Mouse (Mus musculus): ENCODE data around the gene Met. TPM values are rescaled to one million over a fixed set of nuclear protein-coding genes. Genes with fewer than 3 reads are reported as not detected.

The Met gene
- polyA plus RNA-seq (2015; fragmentation: Nextera tagmentation; extraction: Ambion mirVana) = 9.3 and 9.5 TPM in 2 replicates

DNA sequence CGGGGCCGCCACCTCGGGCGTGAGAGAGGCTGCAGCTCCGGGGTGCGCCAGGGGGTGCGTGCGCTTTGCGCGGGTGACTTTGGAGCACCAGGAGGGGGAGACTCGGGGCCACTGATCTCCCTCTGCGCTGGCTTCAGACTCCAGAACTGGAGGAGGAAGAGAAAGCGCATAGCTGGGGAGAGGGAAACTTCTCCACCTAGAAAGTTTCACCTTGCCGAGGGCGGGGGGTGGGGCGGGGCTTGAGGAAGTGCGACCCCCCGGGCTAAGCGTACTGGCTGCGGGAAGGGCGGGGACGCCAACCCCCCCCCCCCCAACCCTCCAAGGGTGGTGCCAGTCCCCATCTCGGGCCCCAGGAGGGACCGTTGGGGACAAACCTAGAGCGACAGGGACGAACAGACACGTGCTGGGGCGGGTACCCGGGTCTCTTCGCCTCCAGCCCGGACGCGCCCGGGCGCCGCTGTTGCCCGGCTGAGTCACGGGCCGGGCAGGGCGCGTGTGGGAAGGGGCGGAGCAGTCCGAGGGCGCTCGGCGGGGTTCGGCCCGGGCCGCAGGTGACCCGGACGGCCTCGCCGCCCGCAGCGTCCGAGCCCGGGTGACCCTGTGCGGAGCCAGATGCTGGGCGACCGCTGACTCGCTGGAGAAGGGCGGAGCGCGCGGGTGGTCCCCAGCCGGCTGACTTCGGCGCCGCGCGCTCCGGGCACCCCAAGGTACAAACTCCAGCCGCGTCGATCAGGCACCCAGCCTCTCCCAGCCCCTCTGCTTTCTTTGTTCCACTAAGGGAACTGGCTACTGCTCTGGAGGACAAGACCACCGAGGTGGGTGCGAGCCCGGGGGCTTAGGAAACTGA, at the start of gene Met:
TSS of gene Met (plus strand) at position 367 of the 847 bp plus-strand sequence.
- Histone ChIP-seq H3K4me2 (replicated peaks; ENCODE audit: low read depth, low read length) (peak within 1 kb of the TSS; percentile 96), H3K27ac (ENCODE audit: low read length) (peak within 1 kb of the TSS; percentile 71), H3K9me3 (ENCODE audit: low read length) (no peaks in the 10 kb centered on the region), H3K4me3 (ENCODE audit: low read depth, low read length) (peak within 1 kb of the TSS; percentile 65), H3K9ac (replicated peaks; ENCODE audit: low read depth) (peak within 1 kb of the TSS; percentile 29; the same call in 1 of the 2 replicates), H3K36me3 (ENCODE audit: insufficient read depth, low read length) (no peaks in the 10 kb centered on the region), H3K27me3 (replicated peaks; ENCODE audit: insufficient read depth, low read length) (no peaks in the 10 kb centered on the region), H3K4me1 (ENCODE audit: insufficient read depth, low read depth, low read length) (no peaks in the 10 kb centered on the region)
- WGBS = under 1% methylated on average over 62 of the region's 78 CpGs
- no peak for TF ChIP-seq EP300 (IDR thresholded peaks at IDR 0.05)
- TF ChIP-seq CTCF (IDR thresholded peaks at IDR 0.05) = peak; percentile 69
- DNase-seq (ENCODE audit: low spot score) = peak; percentile 86
- ATAC-seq = peak; percentile 95

DNA sequence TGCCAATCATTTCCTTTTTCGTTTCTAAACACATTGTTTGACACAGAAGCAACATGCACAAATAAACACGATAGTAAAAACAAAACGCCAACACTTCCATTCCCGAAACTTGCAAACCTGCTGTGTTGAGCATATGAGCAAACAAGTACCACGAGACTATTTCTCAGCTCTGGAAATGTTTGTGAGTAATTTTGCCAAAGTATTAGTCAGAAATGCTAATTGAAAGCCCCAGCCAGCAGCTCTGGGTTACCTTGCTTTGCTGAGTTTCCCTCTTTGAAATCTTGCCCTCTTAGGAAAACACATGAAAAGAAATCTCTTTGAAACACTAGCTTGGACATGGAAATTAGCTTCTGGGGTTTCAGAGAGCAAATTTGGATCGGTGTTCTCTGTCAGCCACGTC, 45.4 kb upstream of the Met start:
- Histone ChIP-seq H3K4me3 (ENCODE audit: low read depth, low read length) (no peak overlapping the region), H3K4me1 (ENCODE audit: insufficient read depth, low read depth, low read length) (no peaks in the 10 kb centered on the region), H3K9me3 (ENCODE audit: low read length) (no peaks in the 10 kb centered on the region), H3K27ac (ENCODE audit: low read length) (no peak overlapping the region), H3K9ac (replicated peaks; ENCODE audit: low read depth) (no peak overlapping the region), H3K4me2 (replicated peaks; ENCODE audit: low read depth, low read length) (no peak overlapping the region), H3K36me3 (ENCODE audit: insufficient read depth, low read length) (no peaks in the 10 kb centered on the region), H3K27me3 (replicated peaks; ENCODE audit: insufficient read depth, low read length) (no peaks in the 10 kb centered on the region)
- 57% methylated on average over 7 of the region's 7 CpGs for WGBS
- no peak for TF ChIP-seq CTCF (IDR thresholded peaks at IDR 0.05)
- no peak for TF ChIP-seq EP300 (IDR thresholded peaks at IDR 0.05)
- ATAC-seq (no peak), DNase-seq (ENCODE audit: low spot score) (no peak)

DNA sequence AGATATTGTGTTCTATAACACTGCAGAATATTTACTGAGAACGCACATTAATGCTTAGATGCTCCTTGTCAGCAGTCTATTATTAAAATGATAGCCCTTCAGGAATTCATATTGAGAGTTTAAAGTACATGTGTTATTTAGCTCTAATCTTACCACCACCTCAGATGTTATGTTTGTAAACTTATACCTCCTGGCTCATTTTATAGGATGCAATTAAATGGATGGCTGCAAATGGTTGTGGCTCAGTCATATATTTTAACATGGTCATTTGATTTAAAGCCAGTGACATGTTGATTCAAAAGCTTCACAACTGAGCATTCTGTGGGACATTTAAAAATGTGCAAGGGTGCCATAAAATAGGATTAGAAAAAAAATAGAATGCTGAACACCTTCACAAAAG, 41.2 kb upstream of the Met start:
- Histone ChIP-seq H3K27me3 (replicated peaks; ENCODE audit: insufficient read depth, low read length) (no peaks in the 10 kb centered on the region), H3K27ac (ENCODE audit: low read length) (no peak overlapping the region), H3K36me3 (ENCODE audit: insufficient read depth, low read length) (no peaks in the 10 kb centered on the region), H3K4me1 (ENCODE audit: insufficient read depth, low read depth, low read length) (no peaks in the 10 kb centered on the region), H3K4me2 (replicated peaks; ENCODE audit: low read depth, low read length) (no peak overlapping the region), H3K4me3 (ENCODE audit: low read depth, low read length) (no peak overlapping the region), H3K9ac (replicated peaks; ENCODE audit: low read depth) (no peak overlapping the region), H3K9me3 (ENCODE audit: low read length) (no peaks in the 10 kb centered on the region)
- DNase-seq (ENCODE audit: low spot score) = no peak
- no peak for ATAC-seq
- TF ChIP-seq CTCF (IDR thresholded peaks at IDR 0.05) (no peak), EP300 (IDR thresholded peaks at IDR 0.05) (no peak)
- WGBS = 98% methylated on average over 1 of the region's 1 CpGs

DNA sequence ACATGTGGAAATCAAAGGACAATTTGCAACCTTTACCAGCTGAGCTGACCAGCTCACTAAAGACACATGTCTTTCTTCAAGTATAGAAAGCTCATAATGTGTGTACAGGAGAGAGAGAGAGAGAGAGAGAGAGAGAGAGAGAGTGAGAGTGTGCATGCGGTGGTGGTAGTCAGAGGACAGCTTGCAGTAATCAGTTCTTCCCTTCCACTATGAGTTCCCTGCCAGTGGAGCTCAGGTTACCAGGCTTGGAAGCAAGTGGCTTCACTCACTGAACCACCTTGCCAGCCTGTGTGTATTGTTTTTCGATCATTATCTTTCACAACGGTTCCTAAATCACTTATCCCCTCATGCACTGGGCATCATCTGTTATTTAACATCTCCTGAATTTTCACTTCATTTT, 34.6 kb upstream of the Met start:
- no peak for DNase-seq (ENCODE audit: low spot score)
- no peak for TF ChIP-seq EP300 (IDR thresholded peaks at IDR 0.05)
- TF ChIP-seq CTCF (IDR thresholded peaks at IDR 0.05) = no peak
- Histone ChIP-seq H3K27me3 (replicated peaks; ENCODE audit: insufficient read depth, low read length) (no peaks in the 10 kb centered on the region), H3K4me1 (ENCODE audit: insufficient read depth, low read depth, low read length) (no peaks in the 10 kb centered on the region), H3K36me3 (ENCODE audit: insufficient read depth, low read length) (no peaks in the 10 kb centered on the region), H3K27ac (ENCODE audit: low read length) (no peak overlapping the region), H3K4me3 (ENCODE audit: low read depth, low read length) (no peak overlapping the region), H3K9me3 (ENCODE audit: low read length) (no peaks in the 10 kb centered on the region), H3K4me2 (replicated peaks; ENCODE audit: low read depth, low read length) (no peak overlapping the region), H3K9ac (replicated peaks; ENCODE audit: low read depth) (no peak overlapping the region)
- ATAC-seq = no peak
- 45% methylated on average over 2 of the region's 3 CpGs for WGBS

DNA sequence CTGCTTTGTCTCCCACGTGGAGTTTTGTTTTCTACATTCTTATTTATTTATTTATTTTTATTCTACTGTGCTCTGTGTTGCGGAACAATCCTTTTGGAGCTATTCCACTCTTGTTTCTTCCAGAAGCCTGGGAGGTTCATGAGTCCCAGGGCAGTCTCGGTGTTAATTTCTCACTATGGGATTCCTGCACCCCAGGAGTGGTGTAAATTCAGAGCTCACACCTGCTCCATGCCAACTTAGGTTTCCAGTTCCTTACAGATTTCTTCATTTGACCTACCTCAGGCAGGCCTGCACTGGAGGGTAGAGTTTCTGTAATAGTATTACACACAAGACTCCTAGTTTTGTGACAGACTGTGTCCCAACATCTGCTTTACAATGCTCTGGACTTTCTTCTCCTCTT, 34.0 kb upstream of the Met start:
- Histone ChIP-seq H3K9me3 (ENCODE audit: low read length) (no peaks in the 10 kb centered on the region), H3K36me3 (ENCODE audit: insufficient read depth, low read length) (no peaks in the 10 kb centered on the region), H3K27ac (ENCODE audit: low read length) (no peak overlapping the region), H3K4me1 (ENCODE audit: insufficient read depth, low read depth, low read length) (no peaks in the 10 kb centered on the region), H3K9ac (replicated peaks; ENCODE audit: low read depth) (no peak overlapping the region), H3K27me3 (replicated peaks; ENCODE audit: insufficient read depth, low read length) (no peaks in the 10 kb centered on the region), H3K4me3 (ENCODE audit: low read depth, low read length) (no peak overlapping the region), H3K4me2 (replicated peaks; ENCODE audit: low read depth, low read length) (no peak overlapping the region)
- TF ChIP-seq CTCF (IDR thresholded peaks at IDR 0.05) = no peak
- no peak for TF ChIP-seq EP300 (IDR thresholded peaks at IDR 0.05)
- WGBS = 60% methylated on average over 3 of the region's 3 CpGs
- ATAC-seq (no peak), DNase-seq (ENCODE audit: low spot score) (no peak)

DNA sequence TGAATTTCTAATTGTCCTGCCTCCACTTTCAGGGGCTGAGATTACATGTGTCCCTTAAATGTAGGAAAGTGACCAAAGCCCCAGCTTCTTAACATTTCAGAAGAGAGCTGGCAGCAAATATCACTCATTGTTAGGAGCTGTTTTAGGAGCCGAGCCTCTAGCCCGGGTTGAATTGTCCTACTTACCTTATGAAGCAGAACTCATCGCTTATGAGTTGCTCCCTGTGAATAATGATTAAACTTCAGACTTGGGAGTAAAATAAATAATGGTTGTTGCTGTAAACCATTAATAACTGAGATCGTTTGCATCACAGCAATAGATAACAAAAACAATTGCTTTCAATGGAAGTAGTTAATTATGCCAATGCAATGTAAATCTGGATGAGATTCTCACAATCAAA, 20.3 kb upstream of the Met start:
- Histone ChIP-seq H3K4me3 (ENCODE audit: low read depth, low read length) (no peak overlapping the region), H3K4me2 (replicated peaks; ENCODE audit: low read depth, low read length) (no peak overlapping the region), H3K9me3 (ENCODE audit: low read length) (no peaks in the 10 kb centered on the region), H3K27me3 (replicated peaks; ENCODE audit: insufficient read depth, low read length) (no peaks in the 10 kb centered on the region), H3K27ac (ENCODE audit: low read length) (no peak overlapping the region), H3K36me3 (ENCODE audit: insufficient read depth, low read length) (no peaks in the 10 kb centered on the region), H3K4me1 (ENCODE audit: insufficient read depth, low read depth, low read length) (no peaks in the 10 kb centered on the region), H3K9ac (replicated peaks; ENCODE audit: low read depth) (no peak overlapping the region)
- ATAC-seq (no peak), DNase-seq (ENCODE audit: low spot score) (no peak)
- 81% methylated on average over 4 of the region's 4 CpGs for WGBS
- TF ChIP-seq EP300 (IDR thresholded peaks at IDR 0.05) = no peak
- no peak for TF ChIP-seq CTCF (IDR thresholded peaks at IDR 0.05)

All from lung, postnatal 0 days (tissue).